Mouse (Mus musculus): Measurements from ENCODE around the gene Pigx.

The Pigx gene

GRCm38 (mm10) chr16:32042367-32042766 lies 57.2 kb downstream of the Pigx start:
- no peak for DNase-seq

Measured in cerebellum, adult 8-10 months (tissue).